Mouse (Mus musculus) heart, adult 11 months (tissue): ENCODE data around the gene Rhpn2.
"Not testable (repeated sequence)": the region's sequence is repeated elsewhere in the genome, so short reads cannot be mapped to it uniquely, and the experiment has no call there.

Source experiments
- DNase-seq: peaks from one replicate; pipeline ENCODE4 v3.0.0; 2022

Gene Rhpn2

DNA sequence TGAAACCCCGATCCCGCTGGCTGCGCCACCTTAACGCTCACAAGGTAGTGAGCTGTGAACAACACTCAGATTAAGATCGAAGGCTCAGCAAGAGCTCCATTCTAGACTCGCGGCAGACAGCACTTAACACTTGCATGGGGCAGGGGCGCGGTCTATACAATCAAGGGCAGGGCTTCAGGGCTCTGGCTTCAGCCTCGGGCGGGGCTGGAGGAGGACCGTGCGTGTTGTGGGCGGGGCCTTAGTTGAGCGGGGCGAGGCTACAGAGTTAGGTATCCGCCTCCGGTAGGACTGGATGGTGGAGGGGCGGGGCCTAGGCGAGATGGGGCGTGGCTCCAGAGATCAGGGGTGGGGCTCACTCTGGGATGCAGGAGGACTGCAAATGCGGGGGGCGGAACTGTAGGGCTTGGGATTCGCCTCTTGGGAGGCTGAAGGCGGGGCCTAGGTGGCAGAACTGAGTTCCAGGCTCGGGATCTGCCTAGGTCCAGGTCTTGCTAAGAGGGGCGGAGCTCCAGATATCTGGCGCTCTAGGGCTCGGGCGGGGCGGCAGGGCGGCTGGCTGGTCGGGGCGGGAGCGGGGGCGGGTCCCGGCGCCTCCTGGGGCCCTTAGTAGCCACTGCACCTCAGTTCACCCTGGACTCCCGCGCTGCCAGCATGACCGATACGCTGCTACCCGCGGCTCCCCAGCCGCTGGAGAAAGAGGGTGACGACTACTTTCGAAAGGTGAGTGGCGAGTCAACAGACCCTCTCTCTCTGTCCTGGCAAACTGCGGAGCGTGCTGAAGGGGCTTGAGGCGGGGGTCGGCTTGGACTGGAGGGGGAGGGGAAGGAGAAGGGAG is at the start of gene Rhpn2:
TSS of gene Rhpn2 (plus strand) at position 479 of the 835 bp plus-strand sequence.
- DNase-seq, result peak; percentile 100

- peak; percentile 82 for DNase-seq
Measured at GRCm38 (mm10) chr7:35293464-35293863, 40.5 kb upstream of the Rhpn2 start.

DNA sequence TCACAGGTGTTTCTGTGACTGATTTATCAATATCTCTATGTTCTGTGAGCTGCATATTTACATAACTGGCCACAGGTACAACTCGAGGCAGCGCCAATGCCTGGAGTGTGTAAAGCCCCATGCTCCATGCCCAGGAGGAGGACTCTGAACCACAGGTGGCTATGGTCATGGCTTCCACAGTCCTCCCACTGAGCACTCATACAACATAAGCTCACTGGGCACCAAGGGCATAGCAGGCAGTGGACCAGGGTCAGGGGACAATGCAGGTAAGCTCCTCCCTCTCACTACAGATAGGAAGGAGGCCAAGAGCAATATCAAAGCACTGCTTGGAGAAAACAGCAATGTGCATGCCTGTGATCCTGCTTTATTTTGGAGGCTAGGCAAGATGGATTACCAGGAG is 38.3 kb upstream of the Rhpn2 start:
- DNase-seq, result no peak

GRCm38 (mm10) chr7:35297886-35298285 is 36.1 kb upstream of the Rhpn2 start:
- DNase-seq, result no peak

DNA sequence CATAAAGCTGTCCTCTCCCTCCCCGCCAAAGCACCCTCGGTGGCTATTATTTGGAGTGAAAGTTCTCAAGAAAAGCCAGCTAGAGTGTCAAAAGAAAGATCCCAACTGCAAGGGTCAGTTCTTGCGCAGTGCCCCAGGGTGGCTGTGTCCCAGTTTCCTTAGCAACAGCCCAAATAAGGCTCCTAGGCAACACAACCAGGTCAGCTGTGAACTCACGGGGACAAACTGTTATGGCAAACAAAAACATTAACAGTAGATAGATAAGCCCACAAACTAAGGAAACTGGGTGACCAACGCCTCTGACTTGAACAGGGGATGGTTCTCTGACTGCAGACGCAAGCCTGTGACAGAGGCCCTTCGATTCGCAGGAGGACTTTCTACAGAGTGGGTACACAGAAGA is 34.3 kb upstream of the Rhpn2 start:
- DNase-seq, result no peak

GRCm38 (mm10) chr7:35300792-35301191 is 33.2 kb upstream of the Rhpn2 start:
- DNase-seq, result no peak

DNA sequence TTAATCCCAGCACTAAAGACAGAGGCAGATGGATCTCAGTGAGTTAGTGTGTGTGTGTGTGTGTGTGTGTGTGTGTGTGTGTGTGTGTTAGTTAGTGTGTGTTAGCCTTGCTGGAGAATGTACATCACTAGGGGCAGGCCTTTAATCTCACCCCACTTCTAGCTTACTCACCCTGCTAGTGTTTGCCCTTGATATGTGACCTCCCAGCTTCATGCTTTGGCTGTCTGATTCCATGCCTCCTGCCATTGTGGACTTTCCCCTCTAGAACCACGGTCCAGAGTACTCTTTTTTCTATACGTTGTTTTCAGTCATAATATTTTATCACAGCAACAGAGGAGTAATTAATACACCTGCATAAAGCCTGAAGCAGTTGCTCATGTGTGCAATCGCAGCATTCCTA is 22.8 kb upstream of the Rhpn2 start:
- DNase-seq, result no peak

DNA sequence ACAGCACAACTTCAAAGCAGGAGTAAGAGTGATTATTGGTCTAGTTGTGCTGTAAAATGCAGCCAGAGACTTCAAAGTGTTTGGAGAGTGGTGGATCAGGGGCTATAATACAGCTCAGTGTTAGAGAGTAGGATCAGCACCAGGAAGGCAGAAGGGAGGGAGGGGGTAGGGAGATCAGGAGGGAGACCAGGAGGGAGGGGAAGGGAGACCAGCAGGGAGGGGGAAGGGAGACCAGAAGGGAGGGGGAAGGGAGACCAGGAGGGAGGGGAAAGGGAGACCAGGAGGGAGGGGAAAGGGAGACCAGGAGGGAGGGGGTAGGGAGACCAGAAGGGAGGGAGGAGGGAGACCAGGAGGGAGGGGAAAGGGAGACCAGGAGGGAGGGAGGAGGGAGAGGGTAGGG is 19.8 kb upstream of the Rhpn2 start:
- no peak for DNase-seq

DNA sequence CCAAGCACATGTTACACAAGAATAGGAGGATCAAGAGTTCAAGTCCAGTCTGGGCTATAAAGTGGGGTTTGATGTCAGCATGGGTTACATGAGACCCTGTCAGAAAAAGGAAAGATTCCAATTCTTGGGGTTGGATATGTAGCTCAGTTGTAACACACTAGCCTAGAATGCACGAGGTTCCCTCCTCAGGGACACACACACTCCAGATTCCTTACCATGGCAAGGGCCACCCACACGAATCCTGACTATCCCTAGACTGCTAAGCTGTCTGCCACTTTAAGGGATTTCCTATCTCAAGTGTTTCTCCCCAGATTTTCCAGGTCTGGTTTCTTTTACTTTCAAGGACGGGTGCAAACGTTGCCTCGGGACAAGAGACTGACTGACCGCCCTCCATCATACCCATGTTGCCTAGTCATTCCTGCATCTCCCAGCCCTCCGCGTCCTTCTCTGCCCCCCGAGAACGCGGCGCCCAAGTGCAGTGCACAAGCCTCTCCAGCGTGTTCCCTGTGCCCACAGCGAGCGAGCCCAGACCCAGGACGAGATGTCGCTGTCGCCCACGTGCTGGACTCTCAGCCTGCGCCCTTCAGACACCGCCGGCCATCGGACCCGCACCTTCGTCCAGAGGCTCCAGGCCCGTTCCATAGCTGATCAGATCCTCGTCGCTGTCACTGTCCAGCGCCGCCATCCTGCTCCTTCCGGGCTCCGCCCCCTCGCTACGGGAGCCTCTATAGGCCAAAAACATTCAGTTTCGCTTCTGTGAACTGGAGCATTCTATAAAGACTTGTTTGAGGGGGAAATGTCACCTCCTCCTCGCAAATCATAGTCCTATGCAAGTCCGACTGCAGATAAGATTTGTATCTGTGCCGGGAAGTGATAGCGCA is 16.0 kb upstream of the Rhpn2 start, which contains the start of gene Gpatch1:
TSS of gene Gpatch1 (minus strand) at position 712 of the 881 bp plus-strand sequence.
- DNase-seq, result peak; percentile 98

GRCm38 (mm10) chr7:35319221-35319620 is 14.7 kb upstream of the Rhpn2 start:
- not testable (repeated sequence) for DNase-seq

DNA sequence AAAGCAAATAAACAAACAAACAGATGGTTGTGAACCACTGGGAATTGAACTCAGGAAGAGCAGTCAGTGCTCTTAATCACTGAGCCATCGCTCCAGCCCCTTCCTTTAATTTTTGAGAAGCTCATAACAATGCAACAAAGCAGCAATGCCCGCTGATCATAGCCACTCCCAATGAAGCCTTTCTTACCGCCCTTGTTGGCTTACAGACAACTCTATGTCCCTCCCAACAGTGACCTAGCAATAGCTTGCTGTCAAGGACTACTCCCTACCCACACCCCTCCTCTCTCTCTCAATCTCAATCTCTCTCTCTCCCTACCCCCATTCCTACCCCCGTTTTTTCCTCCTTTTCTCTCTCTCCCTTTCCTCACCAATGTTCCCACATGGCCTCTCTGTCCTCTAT is 14.2 kb upstream of the Rhpn2 start:
- DNase-seq, result no peak

- DNase-seq, result no peak
Measured at GRCm38 (mm10) chr7:35322161-35322560, 11.8 kb upstream of the Rhpn2 start.

DNA sequence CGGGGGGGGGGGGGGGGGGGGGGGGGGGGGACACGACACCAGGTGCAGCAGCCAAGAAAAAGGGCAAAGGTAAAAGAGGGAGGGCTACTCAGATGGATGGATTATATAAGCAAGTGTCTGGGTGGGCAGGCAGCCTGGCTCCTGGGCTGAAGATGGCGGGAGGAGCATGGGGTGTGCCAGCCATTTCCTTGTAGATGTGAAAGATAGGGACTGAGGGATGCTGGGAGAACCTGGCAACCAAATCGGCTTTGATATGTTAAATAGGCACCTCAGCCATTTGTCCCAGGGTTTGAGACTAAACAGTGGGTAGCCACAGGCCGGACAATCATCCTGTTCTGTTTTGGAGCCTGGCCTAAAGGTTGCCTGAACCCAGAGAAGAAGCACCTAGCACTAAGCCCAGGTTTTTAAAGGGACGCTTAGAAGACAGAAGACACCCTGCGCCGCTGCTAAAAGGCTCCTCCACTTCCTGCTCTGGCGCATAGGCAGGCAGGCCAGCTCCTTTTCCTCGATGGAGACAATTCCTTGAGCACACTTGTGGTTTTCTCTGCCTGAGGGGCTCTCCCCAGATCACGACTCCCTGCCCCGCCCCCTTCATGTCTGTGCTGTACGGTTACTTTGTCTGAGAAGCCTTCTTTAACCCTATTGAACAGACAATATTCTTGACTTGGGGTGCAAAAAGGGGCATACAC is 11.1 kb upstream of the Rhpn2 start:
- DNase-seq, result no peak

DNA sequence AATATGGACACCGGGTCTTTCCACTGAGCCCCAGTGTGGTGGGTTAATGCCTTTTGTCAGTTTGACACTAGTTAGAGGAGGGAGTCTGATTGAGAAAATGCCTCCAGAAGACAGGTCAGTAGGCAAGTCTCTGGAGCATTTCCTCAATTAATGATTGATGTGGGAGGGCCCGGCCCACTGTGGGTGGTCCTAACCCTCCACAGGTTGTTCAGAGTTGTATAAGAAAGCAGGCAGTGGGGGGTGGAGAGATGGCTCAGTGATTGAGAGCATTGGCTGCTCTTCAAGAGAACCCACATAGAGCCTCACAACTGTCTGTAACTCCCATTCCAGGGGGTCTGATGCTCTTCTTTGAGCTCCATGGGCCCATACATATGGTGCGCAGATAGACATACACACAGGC is 2.4 kb upstream of the Rhpn2 start:
- no peak for DNase-seq

- DNase-seq, result no peak
Measured at GRCm38 (mm10) chr7:35333231-35333651, 729 bp upstream of the Rhpn2 start.

DNA sequence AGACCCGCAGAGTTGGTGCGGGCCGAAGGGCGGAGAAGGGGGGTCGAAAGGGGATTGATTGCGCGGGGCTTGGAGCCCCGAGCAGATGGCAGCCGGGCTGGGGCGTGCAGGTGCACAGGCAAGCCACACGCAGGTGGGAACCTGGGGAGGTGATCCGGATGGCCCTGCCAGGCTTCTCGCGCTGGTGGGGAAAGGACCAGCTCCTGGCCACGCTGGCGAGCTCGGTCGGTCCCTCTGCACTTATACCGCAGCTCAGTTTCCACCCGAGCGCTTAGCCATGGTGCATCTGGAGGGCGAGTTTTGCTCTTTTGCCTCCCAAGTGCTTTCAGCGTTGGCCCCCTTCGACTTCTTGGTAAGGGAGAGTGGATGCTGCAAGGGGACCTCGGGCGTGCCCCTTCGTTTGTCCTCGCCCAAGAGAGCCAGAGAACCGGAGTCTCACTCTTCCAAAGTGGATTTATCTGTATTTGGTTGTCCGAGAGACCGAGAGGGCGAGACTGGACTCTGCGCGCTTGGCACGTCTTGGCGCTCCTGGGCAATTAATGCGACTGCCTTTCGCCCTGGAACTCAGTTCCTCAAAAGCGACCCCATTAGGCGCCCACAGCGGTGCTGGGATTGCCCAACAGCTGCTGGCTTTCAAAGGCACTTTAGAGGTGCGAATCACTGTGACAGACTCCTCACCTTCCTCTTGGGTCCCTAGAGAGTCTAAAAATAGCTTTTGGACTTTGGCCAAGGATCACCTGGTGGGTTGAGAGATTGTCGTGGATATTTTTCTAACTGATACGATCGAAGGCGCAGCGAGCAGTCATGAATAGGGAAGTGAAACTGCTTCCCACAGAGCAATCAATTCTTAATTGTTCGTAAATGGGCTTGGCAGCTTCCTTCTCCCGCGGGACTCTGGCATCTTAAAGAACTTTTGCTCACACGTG is 820 bp downstream of the Rhpn2 start:
- peak; percentile 93 for DNase-seq

GRCm38 (mm10) chr7:35340196-35340595 is 6.2 kb downstream of the Rhpn2 start:
- no peak for DNase-seq

GRCm38 (mm10) chr7:35341282-35341681 is 7.3 kb downstream of the Rhpn2 start:
- no peak for DNase-seq

DNA sequence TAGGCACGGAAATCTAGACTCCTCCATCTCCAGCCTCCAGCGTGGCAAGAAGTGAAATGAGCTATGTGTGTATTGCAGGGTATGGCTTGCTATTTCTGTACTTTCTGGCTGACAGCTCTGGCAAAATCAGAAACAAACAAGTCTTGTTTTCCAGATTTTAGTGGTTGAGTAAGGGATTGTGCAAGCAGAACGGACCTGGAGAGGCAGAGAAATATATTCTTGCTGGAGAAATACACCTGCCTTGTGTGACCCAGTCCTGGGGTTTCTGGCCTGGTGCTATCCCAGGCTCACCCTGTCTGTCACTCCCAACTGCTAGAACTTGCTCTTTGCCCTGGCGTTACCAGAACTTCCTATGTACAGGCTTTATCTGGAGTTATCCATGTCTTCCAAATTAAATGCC is 8.5 kb downstream of the Rhpn2 start:
- no peak for DNase-seq

DNA sequence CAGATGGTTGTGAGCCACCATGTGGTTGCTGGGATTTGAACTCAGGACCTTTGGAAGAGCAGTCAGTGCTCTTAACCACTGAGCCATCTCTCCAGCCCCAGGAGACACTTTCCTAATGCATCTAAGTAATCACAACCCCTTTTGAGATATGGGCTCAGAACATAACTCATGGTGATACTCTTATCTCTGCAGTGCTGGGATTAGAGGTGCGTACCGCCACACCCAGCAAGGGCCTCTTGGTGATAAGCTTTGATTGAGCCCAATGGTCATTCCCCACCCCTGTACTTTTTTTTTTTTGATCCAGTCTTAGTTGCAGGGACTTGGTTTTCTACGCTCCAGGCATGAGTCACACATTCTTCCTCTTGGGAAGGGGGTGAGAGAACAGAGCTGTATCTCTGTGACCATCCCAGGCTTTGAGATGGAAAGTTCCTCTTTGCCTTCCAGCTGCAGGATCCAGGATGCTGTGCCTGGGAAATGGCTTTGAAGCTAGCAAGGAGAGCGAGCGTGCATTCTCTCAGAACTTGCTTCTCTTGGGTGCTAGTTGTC is 10.9 kb downstream of the Rhpn2 start:
- DNase-seq, result peak; percentile 83

DNA sequence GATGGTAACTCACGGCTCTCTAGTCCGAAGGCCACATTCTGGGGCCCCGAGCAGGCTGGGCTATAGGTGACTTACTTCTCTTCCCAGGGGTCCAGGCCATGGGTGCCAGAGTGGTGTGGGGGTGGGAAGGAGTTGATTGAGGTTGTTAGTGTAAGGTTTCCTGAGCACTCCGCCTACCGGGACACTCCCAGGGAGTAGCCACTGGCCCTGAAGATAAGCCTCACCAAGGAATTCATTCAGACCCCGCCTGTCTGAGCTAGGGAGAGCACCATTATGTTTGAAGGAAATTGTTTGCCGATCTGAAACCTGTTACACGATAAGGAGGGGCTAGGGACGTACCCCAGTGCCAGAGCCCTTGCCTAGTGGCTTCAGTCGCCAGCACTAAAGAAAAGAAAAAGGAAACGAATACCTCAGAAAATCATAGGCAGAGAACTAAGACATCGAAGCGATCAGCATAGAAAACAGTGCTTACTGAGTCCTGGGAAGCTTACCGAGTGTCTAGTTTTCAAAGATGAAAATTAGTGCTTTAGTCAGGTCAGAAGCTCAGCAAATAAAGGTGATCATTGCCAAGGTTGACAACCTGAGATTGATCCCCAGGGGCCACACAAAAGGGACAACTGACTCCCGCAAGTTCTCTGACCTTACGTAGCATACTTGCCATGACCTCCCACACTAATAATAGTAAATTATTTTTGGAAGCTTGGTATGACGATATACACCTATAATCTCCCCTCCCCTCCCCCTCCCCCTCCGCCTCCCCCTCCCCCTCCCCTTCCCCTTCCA is 14.1 kb downstream of the Rhpn2 start:
- peak; percentile 88 for DNase-seq
